Mouse (Mus musculus) ES-Bruce4 (cell line): ENCODE measurements around the gene Mmp14.

Source experiments
- CTCF ChIP-seq: IDR thresholded peaks from one replicate; pipeline ENCODE4 v1.8.1; 2011; ENCODE audit warnings: low read depth, low read length
- EP300 ChIP-seq: IDR thresholded peaks from 2 replicates; pipeline ENCODE4 v1.6.1; 2011; ENCODE audit warnings: low read depth, low read length; ENCODE audit not compliant: insufficient read depth

- TF ChIP-seq CTCF (no peak), EP300 (no peak)
Observed at GRCm38 (mm10) chr14:54425540-54425939, 5.9 kb upstream of the Mmp14 start.
